Mouse (Mus musculus) common myeloid progenitor, adult 5-6 weeks (primary cell): ENCODE data around the gene Borcs8. TPM values are rescaled to one million over a fixed set of nuclear protein-coding genes. Genes with fewer than 3 reads are reported as not detected.
A peak's percentile ranks its signal among the peaks of the same experiment; 100 is the strongest.

Experiments used
- ATAC-seq: replicated peaks from 2 replicates; pipeline ENCODE4 v1.8.0; 2016; ENCODE audit warnings: low read depth, mild to moderate bottlenecking, moderate TSS enrichment, inconsistent platforms; ENCODE audit not compliant: poor library complexity, severe bottlenecking
- total RNA-seq: library from RNA; stranded (forward); fragments of 200-1000, 187-1606 nt; gene quantifications from 2 replicates; pipeline ENCODE4 v1.2.3, GENCODE M21; 2017

The Borcs8 gene
- total RNA-seq, 1 experiment from 2014 or later: 39.2 TPM

- peak; percentile 99 for ATAC-seq
These were observed 32.9 kb downstream of the Borcs8 start, which contains the start of gene Tmem161a for GRCm38 (mm10) chr8:70172043-70172681. TSS of gene Tmem161a (plus strand) at chr8:70172356.

DNA sequence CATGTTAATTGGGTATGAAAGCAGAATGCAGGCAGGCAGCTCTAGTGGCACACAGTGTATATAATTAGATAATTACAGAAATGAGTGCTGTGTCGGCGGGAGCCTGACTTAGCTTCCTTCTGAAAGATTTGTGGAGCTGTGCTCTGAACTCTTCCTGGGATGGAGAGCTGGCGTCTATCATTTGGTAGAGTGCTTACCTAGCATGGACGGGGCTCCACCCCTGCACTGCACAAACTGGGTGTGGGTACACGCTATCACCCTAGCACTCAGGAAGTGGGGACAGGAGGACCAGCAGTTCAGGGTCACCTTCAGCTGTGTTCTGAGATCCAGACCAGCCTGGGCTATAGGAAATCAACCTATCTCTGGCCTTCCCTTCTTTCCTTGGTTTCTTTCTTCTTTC lies 34.0 kb downstream of the Borcs8 start:
- no peak for ATAC-seq

GRCm38 (mm10) chr8:70174079-70174478 lies 34.8 kb downstream of the Borcs8 start:
- ATAC-seq: no peak

DNA sequence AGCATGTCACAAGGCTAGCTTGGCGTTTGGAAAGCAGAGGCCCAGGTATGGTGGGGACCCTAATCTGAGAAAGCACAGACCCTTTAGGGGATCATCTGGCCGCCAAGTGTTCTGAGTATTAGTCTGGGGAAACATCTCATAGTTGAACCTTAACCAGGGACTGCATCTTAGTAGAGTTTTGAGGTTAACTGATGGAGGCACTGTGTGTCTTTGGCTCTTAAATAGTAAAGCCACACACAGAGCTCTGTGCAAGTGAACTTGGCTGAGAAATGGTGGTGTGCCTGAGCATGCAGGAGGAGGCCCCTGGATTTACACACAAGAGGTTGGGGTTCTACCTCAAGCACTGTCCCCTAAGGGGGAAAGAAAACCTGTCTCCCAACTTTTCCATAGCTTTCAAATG lies 38.9 kb downstream of the Borcs8 start:
- ATAC-seq: no peak

DNA sequence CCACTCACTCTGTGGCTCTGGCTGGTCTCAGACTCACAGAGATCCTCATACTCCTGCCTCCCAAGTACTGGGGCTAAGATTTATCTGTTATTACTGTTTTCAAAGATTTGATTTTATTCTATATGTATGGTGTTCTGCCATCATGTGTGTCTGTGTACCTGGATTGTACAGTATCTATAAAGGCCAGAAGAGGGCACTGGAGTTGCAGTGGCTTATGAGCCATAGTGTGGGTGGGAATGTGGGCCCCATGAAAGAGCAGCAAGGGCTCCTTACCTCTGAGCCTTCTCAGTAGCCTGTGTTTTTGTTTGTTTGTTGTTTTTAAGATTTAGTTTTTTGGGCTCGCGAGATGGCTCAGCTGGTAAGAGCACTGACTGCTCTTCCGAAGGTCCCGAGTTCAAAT lies 39.8 kb downstream of the Borcs8 start:
- peak; percentile 67; the same call in 1 of the 2 replicates for ATAC-seq

- ATAC-seq: no peak; the same call in 1 of the 2 replicates
These were observed 42.1 kb downstream of the Borcs8 start for GRCm38 (mm10) chr8:70181212-70181902.

DNA sequence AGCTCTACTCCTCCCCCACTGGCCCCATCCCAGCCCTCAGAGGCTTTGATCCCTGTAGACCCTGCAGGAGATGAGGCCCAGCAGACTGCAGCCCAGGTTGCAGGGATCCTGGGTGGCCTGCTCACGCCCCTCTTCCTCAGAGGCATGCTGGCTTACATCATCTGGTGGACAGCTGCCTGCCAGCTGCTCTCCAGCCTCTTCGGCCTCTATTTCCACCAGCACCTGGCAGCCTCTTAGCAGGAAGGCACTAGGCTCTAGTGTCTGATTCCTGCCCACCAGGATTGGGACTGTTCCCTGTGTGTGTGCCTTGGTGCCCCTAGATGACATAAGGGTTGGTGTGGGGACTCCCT lies 42.6 kb downstream of the Borcs8 start:
- ATAC-seq: no peak

DNA sequence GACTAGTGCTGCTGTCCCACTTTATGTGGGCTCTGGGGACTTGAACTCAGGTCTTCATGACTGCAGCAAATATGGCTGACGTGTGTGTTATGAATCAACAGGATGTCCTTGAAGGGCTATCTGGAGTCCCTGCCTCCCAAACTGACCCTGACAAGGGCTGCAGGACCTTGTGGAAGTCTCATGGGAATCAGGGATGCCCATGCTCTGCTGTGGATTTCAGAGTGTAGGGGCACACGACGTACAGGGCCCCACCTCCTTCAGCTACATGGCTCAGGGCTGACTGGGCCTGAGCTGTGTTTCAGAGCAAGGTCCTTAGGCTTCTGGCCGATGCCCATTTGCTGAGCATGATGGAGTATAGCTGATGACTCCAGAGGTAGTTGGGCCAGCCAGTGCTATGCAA lies 43.9 kb downstream of the Borcs8 start:
- ATAC-seq: no peak

GRCm38 (mm10) chr8:70188707-70189106 lies 49.4 kb downstream of the Borcs8 start:
- no peak for ATAC-seq

DNA sequence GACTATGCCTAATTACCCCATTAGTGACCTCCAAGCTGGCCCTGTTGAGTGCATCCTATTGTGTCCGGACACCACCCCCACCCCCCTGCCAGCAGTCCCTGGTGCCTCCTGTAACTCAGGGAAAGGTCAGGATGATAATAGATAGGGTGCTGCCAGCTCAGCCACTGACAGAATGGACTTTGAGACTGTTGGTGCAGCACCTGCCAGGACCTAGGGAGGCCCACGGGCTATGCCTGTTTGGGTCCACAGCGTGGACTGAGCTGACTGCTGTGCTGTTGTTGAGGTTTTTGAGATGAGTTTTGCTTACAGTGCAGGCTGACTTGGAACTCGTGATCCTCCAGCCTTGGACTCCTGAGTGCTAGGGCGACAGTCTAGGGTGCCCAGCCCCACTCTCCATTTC lies 53.9 kb downstream of the Borcs8 start:
- no peak for ATAC-seq

GRCm38 (mm10) chr8:70194191-70194590 lies 54.9 kb downstream of the Borcs8 start:
- no peak for ATAC-seq

DNA sequence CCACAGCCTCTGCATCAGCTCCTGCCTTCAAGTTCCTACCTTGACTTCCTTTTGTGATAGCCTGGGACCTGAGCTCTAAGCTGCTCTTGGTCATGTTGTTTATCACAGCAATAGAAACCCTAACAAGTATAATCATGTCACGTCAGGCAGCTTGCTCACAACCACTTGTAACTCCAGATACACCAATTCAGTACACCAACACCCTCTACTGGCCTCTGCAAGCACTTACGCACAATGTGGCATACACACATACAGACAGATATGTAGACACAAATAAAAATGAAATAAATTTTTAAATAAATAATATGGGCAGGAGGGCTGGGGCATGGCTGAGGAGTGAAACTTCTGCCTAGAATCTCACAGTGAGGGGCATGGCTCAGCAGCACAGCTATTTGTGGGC lies 56.5 kb downstream of the Borcs8 start:
- no peak for ATAC-seq

Other genes starting within 250 kb of the Borcs8 start
- gene Tssk6, start 237.3 kb upstream of the Borcs8 start, total RNA-seq: 1.2 TPM in 1 of 2 replicates, not detected in the other
- gene Ndufa13, start 236.9 kb upstream of the Borcs8 start, total RNA-seq: 82.1 and 100 TPM in 2 replicates
- gene Yjefn3, start 236.8 kb upstream of the Borcs8 start, total RNA-seq: not detected in 2 replicates
- gene Gatad2a, start 143.1 kb upstream of the Borcs8 start, total RNA-seq: 86.7 and 90.0 TPM in 2 replicates
- gene Mau2, start 96.8 kb upstream of the Borcs8 start, total RNA-seq: 30.5 and 31.4 TPM in 2 replicates
- 27.7 and 31.5 TPM in 2 replicates for gene Sugp1, start 96.7 kb upstream of the Borcs8 start, total RNA-seq
- not detected in 2 replicates for gene Tm6sf2, start 66.6 kb upstream of the Borcs8 start, total RNA-seq
- gene Hapln4, start 56.0 kb upstream of the Borcs8 start, total RNA-seq: 0.24 TPM in 1 of 2 replicates, not detected in the other
- not detected in 2 replicates for gene Ncan, start 18.6 kb upstream of the Borcs8 start, total RNA-seq
- 9.0 and 9.2 TPM in 2 replicates for gene Nr2c2ap, start 8.2 kb upstream of the Borcs8 start, total RNA-seq
- gene Rfxank, start 345 bp upstream of the Borcs8 start, total RNA-seq: 5.5 and 16.5 TPM in 2 replicates
- gene Mef2b, start 212 bp downstream of the Borcs8 start, total RNA-seq: not detected in 2 replicates
- 11.0 and 15.3 TPM in 2 replicates for gene Tmem161a, start 32.9 kb downstream of the Borcs8 start, total RNA-seq
- gene Slc25a42, start 72.8 kb downstream of the Borcs8 start, total RNA-seq: 4.1 and 4.7 TPM in 2 replicates
- 42.8 and 55.3 TPM in 2 replicates for gene Sugp2, start 94.7 kb downstream of the Borcs8 start, total RNA-seq
- 9.6 and 12.4 TPM in 2 replicates for gene Armc6, start 95.0 kb downstream of the Borcs8 start, total RNA-seq
- gene Homer3, start 143.3 kb downstream of the Borcs8 start, total RNA-seq: 11.8 and 12.0 TPM in 2 replicates
- gene Ddx49, start 163.0 kb downstream of the Borcs8 start, total RNA-seq: 162 and 168 TPM in 2 replicates
- 72.8 and 104 TPM in 2 replicates for gene Cope, start 163.0 kb downstream of the Borcs8 start, total RNA-seq
- not detected in 2 replicates for gene Cers1, start 176.3 kb downstream of the Borcs8 start, total RNA-seq
- gene Gdf1, start 190.3 kb downstream of the Borcs8 start, total RNA-seq: not detected in 2 replicates
- 31.9 and 36.7 TPM in 2 replicates for gene Upf1, start 213.8 kb downstream of the Borcs8 start, total RNA-seq
- 0.27 TPM in 1 of 2 replicates, not detected in the other for gene Comp, start 234.1 kb downstream of the Borcs8 start, total RNA-seq